Mouse (Mus musculus) bone marrow macrophage, adult 2 months (primary cell): Measurements from ENCODE around the gene Celf5.

Experiments
- CTCF ChIP-seq: IDR thresholded peaks from 2 replicates; pipeline ENCODE4 v1.5.1; 2012; ENCODE audit warnings: low read depth, mild to moderate bottlenecking, low read length, moderate library complexity
- POLR2A ChIP-seq: IDR thresholded peaks from 2 replicates; pipeline ENCODE4 v1.6.1; 2012; ENCODE audit warnings: mild to moderate bottlenecking, low read depth, low read length, borderline replicate concordance

DNA sequence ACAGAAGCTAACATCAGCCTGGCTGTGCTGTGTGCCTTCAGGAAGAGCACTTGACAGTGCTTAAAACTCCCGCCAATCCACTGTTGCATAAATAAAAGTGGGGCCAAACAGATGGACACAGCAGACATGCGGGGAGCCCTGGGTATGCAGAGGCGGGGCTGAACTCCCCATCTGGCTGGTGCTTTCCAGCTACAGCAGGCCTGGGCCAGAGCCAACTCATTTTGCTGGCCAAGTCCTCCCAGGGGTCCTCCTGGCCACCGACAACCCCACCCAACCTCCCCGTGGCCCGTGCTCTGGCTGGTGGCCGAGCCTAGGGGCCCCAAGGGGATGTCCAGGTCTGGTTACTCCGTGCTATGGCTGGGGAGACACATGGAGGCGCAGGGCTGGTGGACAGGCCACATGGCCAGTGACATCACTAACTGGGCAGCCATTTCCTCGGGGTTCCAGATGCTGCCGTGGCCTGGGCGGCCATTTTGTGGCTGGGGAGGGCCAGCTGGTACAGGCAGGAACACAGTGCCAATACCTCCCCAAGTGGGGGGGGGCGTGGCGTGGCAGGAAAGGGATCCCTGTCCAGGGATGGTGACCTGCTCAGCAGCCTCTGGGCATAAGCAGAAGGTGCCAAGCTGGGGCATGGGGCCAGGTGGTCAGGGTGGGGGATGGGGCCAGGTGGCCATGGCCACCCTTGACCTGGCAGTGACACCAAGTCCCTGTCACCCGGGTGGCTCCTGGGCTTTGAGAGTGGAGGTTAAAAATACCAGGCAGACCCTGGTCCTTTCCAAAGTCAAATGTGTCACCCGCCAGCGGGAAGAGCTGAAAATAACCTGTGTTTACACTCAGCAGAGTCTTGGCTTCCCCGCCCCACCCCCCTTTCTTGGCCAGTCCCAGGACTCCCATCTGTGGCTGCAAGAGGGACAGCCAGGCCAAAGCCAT lies 70.8 kb downstream of the Celf5 start:
- no peak for TF ChIP-seq CTCF
- TF ChIP-seq POLR2A: no peak
